Mouse (Mus musculus) neutrophil, adult 65 days (primary cell): Measurements from ENCODE around the gene Fam43a. TPM values are rescaled to one million over a fixed set of nuclear protein-coding genes. Genes with fewer than 3 reads are reported as not detected.

Experiments
- total RNA-seq: library from RNA; stranded (reverse); gene quantifications from 2 replicates; pipeline ENCODE4 v1.2.4, GENCODE M21; 2023

Fam43a gene
- total RNA-seq = 10.2 and 12.8 TPM in 2 replicates

GRCm38 (mm10) chr16:30599491-30600268, at the start of gene Fam43a:
Fam43a (plus strand) TSS chr16:30599723.

DNA sequence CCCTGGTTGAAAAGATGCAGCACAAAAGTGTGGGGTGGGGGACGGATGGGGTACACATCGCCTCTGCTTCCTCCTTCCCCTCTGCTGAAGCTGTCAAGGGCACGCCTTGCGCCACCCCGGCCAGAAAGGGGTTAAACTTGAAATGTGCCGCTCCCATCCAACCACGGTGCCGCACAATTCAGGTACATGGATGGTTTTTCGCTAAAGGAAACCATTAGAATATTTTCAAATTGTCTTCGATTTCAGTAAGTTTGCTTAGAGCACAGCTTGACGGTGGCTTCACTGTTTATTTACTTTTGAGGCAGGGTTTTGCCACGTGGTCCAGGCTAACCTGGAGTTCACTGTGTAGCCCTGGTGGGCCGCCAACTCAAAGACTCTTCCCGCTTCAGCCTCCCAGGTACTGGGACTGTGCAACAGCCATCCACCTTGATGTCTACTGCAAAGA, 48.8 kb upstream of the Fam43a start, which contains the start of gene Tmem44:
TSS of gene Tmem44 (minus strand) at position 95 of the 445 bp plus-strand sequence.

DNA sequence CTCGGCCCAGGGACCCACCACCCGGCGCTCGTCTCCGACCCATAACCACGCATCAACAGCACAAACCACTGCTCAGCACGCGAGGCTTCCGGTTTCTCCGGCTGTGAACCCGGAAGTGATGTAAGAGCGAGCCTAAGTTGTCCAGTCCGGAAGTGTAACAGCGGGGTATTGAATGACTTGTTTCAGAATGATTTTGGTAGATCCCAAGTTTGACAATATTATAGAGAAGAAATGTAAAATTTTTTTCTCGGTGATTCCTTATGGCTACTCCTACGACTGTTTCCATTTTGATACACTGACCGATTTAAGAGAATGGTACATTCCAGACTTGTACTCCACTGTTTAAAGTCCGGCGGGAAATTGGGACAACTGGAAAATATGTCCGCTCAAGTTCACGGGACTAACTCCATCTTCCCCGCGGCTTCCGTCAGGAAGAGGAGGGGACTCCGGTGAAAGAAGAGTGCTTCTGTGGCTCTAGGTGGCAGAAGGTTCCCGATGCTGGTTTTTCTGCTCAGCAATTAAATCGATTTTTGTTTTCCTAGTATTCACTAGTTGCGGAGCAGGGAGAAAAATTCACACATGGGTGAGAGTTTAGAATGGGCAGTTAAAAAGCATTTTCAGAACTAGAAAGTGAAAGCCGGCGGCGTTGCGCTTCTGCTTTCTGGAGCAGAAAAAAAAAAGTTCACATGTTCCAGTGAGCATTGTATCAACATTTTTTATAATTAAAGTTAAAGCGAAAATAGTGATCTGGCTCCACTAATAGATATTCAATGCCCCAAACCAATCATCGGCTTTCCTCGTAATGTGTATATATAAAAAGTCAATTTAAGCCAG, 11.8 kb upstream of the Fam43a start, which contains the start of gene Lsg1:
TSS of gene Lsg1 (minus strand) at position 99 of the 834 bp plus-strand sequence.

Other genes starting within 250 kb of the Fam43a start
- 71.0 and 116 TPM in 2 replicates for gene Atp13a3, start 193.7 kb upstream of the Fam43a start, total RNA-seq
- not detected in 2 replicates for gene Tmem44, start 48.9 kb upstream of the Fam43a start, total RNA-seq
- gene Lsg1, start 12.1 kb upstream of the Fam43a start, total RNA-seq = 37.7 and 59.7 TPM in 2 replicates